Mouse (Mus musculus) midbrain, embryonic 12.5 days (tissue): ENCODE data around the gene Nrsn1. TPM values are rescaled to one million over a fixed set of nuclear protein-coding genes. Genes with fewer than 3 reads are reported as not detected.

Experiments
- ATAC-seq: fragments of 200-750 bp; cut with Nextera tagmentation; 2 replicates; pipeline ENCODE4 v1.8.0; 2017; ENCODE audit warnings: low read depth, moderate TSS enrichment, moderate library complexity; ENCODE audit not compliant: low FRiP score
- H3K27ac ChIP-seq: fragments of 300-500 bp; sonication (generic); replicated peaks from 2 replicates; pipeline ENCODE4 v1.5.1; 2016; ENCODE audit warnings: mild to moderate bottlenecking
- H3K27me3 ChIP-seq: fragments of 300-500 bp; sonication (generic); 2 replicates; pipeline ENCODE4 v1.6.1; 2016; ENCODE audit warnings: mild to moderate bottlenecking
- H3K36me3 ChIP-seq: fragments of 300-500 bp; sonication (generic); 2 replicates; pipeline ENCODE4 v1.6.1; 2016
- H3K4me1 ChIP-seq: fragments of 300-500 bp; sonication (generic); 2 replicates; pipeline ENCODE4 v1.6.1; 2016
- H3K4me2 ChIP-seq: fragments of 300-500 bp; sonication (generic); replicated peaks from 2 replicates; pipeline ENCODE4 v1.6.1; 2016; ENCODE audit warnings: mild to moderate bottlenecking, moderate library complexity
- H3K4me3 ChIP-seq: fragments of 300-500 bp; sonication (generic); 2 replicates; pipeline ENCODE4 v1.5.1; 2016; ENCODE audit warnings: mild to moderate bottlenecking
- H3K9ac ChIP-seq: fragments of 300-500 bp; sonication (generic); replicated peaks from 2 replicates; pipeline ENCODE4 v1.6.1; 2016; ENCODE audit warnings: mild to moderate bottlenecking, moderate library complexity
- H3K9me3 ChIP-seq: fragments of 300-500 bp; sonication (generic); 2 replicates; pipeline ENCODE4 v1.6.1; 2016; ENCODE audit warnings: mild to moderate bottlenecking
- WGBS: fragments of 180-500 bp; shearing (Covaris S2); methylation state at CpG from one replicate; pipeline ENCODE4 v1.1.7; 2016; 5-methylcytosine and 5-hydroxymethylcytosine counted together
- polyA plus RNA-seq: library from polyadenylated mRNA; unstranded; fragments of >200 nt; fragmentation: Nextera tagmentation; extraction: Ambion mirVana; gene quantifications from 2 replicates; pipeline ENCODE4 v1.2.1, GENCODE M21; 2016

Gene Nrsn1
- polyA plus RNA-seq, 1 experiment from 2014 or later, result 16.3 TPM

DNA sequence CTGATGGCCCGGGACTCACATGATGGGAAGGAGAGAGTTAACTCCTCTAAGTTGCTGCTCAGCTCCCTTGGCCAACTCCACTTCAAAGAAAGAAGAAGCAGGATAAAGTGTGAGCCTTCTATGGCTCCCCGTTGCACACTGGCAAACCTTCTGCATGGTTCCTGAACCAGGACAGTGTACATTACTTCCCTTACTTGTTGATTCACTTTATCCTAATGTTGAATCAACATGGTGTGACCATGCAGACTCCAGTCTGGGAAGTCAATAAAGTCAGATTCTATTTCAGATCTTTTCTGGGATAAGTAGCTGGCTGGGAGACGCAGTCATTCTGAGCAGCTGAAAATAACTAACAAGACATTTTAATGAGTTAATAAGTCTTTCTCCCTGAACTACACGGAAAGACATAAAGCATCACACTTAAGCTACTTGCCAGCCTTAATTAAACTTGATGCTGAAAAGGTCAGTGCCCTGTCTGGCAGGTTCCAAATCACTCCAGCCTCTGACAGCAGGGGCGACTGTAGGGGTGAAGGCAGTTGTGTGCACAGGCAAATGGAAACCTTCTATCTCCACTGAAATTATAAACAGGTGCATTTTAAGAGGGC is 50.0 kb downstream of the Nrsn1 start:
- no peaks in the 10 kb centered on the region for H3K27me3 ChIP-seq
- H3K4me1 ChIP-seq, result no peaks in the 10 kb centered on the region
- no peak for ATAC-seq
- no peak overlapping the region for H3K4me3 ChIP-seq
- no peak overlapping the region for H3K4me2 ChIP-seq
- no peak overlapping the region for H3K9ac ChIP-seq
- WGBS, result 74% methylated on average over 5 of the region's 5 CpGs
- no peaks in the 10 kb centered on the region for H3K36me3 ChIP-seq
- H3K9me3 ChIP-seq, result no peaks in the 10 kb centered on the region
- H3K27ac ChIP-seq, result no peak overlapping the region

DNA sequence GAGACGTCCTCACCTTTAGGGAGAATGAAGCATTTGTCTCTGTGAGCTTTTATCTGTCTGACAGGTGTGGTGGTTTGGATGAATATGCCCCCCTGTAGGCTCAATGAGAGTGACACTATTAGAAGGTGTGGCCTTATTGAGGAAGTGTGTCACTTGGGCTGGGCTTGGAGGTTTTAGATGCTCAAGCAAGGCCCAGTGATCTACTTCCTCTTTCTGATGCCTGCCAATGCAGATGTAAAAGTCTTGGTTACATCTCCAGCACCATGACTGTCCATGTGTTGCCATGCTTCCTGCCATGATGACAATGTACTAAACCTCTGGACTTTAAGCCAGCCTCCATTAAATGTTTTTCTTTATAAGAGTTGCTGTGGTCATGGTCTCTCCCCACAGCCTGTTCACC is 51.9 kb downstream of the Nrsn1 start:
- ATAC-seq, result no peak
- no peaks in the 10 kb centered on the region for H3K4me1 ChIP-seq
- no peaks in the 10 kb centered on the region for H3K36me3 ChIP-seq
- no peak overlapping the region for H3K9ac ChIP-seq
- no peaks in the 10 kb centered on the region for H3K27me3 ChIP-seq
- WGBS, result 91% methylated on average over 1 of the region's 1 CpGs
- H3K4me2 ChIP-seq, result no peak overlapping the region
- no peak overlapping the region for H3K27ac ChIP-seq
- H3K4me3 ChIP-seq, result no peak overlapping the region
- H3K9me3 ChIP-seq, result no peaks in the 10 kb centered on the region

DNA sequence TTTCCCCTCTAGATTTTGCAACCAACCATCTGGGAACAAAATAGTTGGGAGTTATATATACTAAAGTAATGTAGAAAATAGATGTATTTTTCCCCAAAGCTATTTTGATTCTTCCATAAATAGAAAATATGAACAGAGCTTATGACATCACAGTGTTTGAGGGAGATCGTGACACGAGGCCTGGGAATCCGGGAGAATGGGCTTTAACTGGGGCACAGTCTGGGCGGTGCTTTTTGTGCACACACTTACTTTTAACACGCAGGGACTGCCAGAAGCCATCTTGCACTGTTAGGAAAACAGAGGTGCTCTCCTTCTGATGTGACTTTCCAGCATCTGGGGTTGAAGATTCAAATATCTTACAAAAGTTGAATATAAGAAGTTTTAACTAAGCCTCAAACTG is 63.4 kb downstream of the Nrsn1 start:
- WGBS, result 85% methylated on average over 5 of the region's 5 CpGs
- Histone ChIP-seq H3K36me3 (no peaks in the 10 kb centered on the region), H3K27ac (no peak overlapping the region), H3K27me3 (no peaks in the 10 kb centered on the region), H3K4me1 (no peaks in the 10 kb centered on the region), H3K9me3 (no peaks in the 10 kb centered on the region), H3K4me3 (no peak overlapping the region), H3K4me2 (no peak overlapping the region), H3K9ac (no peak overlapping the region)
- no peak for ATAC-seq

Other genes with a start within 250 kb of the Nrsn1 start
- 2.4 and 2.5 TPM in 2 replicates for gene Dcdc2a, start 214.5 kb downstream of the Nrsn1 start, polyA plus RNA-seq